Mouse (Mus musculus) adrenal gland, adult (tissue): ENCODE data around the gene Sspo.

Experiments used
- DNase-seq, 2 experiments: peaks; one replicate each; pipeline ENCODE4 v3.0.0; 2022 to 2023; ENCODE audit warnings: low spot score in 1 of 2; ENCODE audit not compliant: inconsistent age in 2 of 2

The Sspo gene

GRCm38 (mm10) chr6:48537105-48537954, 89.3 kb downstream of the Sspo start, which contains the start of gene Atp6v0e2:
TSS of gene Atp6v0e2 (plus strand) at chr6:48537615.
- DNase-seq = peak; percentile 91 to 96

- DNase-seq = peak; percentile 77 to 92
These were observed 91.1 kb downstream of the Sspo start for GRCm38 (mm10) chr6:48538841-48539737.

DNA sequence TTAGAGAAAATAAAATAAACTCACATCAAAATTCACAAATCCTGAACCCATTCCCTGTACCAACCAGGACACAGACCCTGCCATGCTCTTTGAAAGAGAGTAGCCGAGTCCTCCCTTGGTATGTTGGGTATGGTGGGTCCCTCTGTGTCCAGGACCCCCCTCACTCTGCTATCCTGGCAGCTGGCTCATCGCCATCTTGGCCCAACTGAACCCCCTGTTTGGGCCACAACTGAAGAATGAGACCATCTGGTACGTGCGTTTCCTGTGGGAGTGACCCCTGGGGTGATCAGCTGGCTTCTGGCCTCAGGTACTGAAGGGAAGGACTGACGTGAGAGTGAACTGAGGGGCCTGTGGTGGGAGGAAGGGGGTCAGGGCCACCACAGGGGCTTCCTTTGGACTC, 91.8 kb downstream of the Sspo start:
- peak; percentile 39 to 59 for DNase-seq

GRCm38 (mm10) chr6:48540721-48541120, 92.7 kb downstream of the Sspo start:
- DNase-seq = peak in 1 of 2 experiments; percentile 46

- DNase-seq = peak; percentile 85 to 95
These were observed 93.8 kb downstream of the Sspo start for GRCm38 (mm10) chr6:48541560-48542450.

DNA sequence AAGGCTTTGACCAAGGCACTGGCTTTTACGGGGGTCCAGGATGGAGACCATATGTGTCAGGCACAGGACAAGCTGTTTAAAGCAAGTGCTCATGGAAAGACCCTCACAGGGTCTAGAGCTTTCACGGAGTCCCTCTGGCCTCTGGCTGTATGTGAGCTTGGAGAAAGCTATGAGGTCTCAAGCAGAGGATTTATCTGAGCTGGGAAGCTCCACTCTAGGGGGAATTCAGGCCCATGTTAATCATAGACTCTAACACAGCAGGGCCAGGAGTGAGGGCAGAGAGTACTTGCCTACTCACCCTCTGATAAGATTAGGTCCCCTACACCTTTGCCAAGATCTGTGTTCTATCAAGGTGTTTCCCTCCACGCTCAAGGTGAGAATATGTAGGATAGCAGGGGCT, 94.6 kb downstream of the Sspo start:
- no peak for DNase-seq

- DNase-seq = no peak
These were observed 97.2 kb downstream of the Sspo start for GRCm38 (mm10) chr6:48545251-48545650.

DNA sequence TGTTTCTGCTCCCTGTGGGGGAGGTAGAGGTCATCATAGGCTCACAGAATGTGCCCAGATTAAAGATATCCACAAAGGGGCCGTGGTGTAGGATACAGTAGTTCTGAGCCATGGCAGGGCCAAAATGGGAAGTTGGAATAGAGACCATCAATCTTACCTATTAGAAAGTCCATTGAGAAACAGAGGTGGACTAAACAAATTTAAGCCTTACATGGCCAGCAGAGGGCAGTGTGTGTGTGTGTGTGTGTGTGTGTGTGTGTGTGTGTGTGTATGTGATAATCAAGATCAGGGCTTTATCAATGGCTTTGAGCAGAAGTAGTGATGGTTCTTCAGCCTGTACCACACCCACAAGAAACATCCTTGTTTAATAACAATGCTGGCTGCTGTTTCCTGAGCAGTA, 98.2 kb downstream of the Sspo start:
- DNase-seq = peak; percentile 9 to 78

- peak; percentile 6 to 45 for DNase-seq
These were observed 98.8 kb downstream of the Sspo start for GRCm38 (mm10) chr6:48546858-48547257.

- no peak for DNase-seq
These were observed 100.3 kb downstream of the Sspo start for GRCm38 (mm10) chr6:48548314-48548713.
